Mouse (Mus musculus) lung, postnatal 4 days (tissue): ENCODE results near the gene Hspa1l.
"Not testable (repeated sequence)": the region's sequence is repeated elsewhere in the genome, so short reads cannot be mapped to it uniquely, and the experiment has no call there.

Source experiments
- DNase-seq, 2 experiments: peaks; one replicate each; pipeline ENCODE4 v3.0.0; 2021

Gene Hspa1l

DNA sequence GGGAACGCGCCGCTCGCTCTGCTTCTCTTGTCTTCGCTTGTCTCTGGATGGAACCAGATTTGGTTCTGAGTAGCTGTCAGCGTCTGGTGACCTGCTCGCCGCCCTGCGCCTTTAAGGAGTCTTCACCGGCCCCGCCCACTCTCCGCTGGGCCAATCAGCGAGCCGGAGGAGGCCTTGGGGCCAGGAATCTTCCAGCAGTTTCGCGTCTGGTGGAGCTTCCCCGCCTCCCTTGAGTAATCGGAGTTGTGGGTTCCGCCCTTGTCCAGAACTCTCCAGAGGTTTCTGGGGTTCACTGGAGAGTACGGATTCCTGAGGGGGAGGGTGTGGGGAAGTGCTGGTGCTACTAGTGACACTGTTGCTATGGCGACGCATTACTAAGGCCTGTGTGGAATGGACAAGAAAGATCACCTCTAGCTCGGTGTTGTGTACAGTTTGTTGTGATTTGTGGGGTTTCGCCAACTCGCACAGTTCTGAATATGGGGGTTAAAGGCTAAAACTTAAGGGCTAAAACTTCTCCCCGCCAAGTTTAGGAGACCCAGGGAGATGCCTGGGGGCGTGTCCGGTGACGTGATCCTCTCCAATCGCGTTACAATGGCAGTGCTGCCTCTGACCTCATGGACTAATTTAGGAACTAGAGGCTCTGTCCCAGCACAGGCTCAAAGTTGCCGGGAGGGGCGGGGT, at the start of gene Hspa1l, which contains the start of gene Hspa1a:
Gene Hspa1l (plus strand): TSS at position 635 of the 681 bp plus-strand sequence.
Gene Hspa1a (minus strand): TSS at position 88 of the 681 bp plus-strand sequence.
- peak; percentile 85 to 86 for DNase-seq

DNA sequence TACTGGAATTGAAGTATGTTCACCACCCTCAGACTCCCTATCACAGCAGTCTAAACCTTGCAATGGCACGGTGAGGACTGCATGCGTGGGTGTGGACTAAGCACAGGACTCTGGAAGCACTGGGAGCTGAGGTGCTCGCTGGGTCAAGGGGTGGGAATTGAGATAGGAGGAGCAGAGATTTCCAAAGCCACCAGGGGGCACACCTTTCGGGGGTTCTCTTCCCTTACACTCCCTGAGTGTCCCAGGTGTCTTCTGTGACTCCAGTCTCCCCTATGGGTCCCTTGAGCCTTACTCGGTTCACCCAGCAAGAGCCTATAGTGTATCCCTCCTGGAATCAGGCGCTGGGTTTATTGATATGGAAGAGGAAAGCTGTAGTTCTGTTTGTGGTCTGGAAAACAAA, 49.6 kb upstream of the Hspa1l start:
- no peak for DNase-seq

DNA sequence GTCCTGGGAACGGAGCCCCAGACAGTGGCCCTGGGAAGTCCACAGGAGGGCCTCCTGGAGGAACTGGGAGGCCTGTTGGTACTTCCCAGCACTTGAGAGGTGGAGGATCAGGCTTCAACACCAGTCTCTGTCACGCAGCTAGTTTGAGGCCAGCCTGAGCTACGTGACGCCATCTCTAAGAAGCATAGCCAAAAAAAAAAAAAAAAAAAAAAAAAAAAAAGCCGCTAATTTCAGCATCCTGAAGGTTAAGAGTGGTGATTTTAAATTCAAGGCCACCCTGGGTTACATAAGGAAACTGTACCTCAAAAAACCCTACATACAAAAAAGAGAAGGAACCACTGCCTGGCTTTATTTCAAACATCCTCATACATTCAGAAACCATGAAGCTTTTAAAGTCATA, 48.2 kb upstream of the Hspa1l start:
- no peak for DNase-seq

DNA sequence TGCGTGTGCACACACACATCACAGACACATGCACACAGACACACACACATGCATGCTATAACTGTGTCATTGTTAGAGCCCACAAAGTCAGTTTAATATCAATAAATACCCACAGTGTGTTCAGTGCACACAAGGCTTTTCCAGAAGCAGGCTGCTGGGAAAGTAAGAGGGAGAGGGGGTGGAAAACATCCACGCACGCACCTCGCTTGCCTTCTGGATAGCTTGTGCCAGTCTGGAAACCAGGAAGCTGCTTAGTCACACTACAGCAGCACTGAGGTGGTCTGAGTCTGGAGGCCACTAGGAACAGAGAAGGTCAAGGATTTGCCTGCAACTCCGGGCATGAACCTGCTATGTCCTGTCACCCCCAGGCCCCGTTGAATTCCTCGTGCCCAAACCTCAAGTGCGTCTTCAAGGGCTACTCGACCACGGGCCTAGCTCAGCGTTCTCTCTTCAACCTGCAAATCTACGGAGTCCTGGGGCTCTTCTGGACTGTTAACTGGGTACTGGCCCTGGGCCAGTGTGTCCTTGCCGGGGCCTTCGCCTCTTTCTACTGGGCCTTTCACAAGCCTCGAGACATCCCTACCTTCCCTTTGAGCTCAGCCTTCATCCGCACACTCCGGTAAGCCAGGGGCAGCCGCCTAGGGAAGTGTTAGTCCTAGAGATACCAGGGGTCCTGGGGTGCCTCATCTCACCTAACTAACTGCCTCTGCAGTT, 45.0 kb upstream of the Hspa1l start:
- DNase-seq = peak in 1 of 2 experiments; percentile 63

DNA sequence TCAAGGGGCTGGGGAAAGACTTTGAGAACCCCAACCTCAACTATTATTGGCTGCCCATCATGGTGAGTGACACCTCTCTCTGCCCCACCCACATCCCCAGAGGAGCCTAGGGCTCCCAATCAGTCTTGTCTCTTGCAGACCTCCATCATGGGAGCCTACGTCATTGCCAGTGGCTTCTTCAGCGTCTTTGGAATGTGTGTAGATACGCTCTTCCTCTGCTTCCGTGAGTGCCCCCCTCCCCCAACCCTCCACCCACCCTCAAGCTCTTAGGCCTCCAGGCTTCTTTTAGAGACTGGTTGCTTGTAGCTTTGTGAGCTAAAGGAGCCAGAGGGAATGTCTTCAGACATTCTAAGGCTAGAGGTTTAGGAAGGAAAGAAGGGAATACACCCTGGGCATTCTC, 43.7 kb upstream of the Hspa1l start:
- no peak for DNase-seq

DNA sequence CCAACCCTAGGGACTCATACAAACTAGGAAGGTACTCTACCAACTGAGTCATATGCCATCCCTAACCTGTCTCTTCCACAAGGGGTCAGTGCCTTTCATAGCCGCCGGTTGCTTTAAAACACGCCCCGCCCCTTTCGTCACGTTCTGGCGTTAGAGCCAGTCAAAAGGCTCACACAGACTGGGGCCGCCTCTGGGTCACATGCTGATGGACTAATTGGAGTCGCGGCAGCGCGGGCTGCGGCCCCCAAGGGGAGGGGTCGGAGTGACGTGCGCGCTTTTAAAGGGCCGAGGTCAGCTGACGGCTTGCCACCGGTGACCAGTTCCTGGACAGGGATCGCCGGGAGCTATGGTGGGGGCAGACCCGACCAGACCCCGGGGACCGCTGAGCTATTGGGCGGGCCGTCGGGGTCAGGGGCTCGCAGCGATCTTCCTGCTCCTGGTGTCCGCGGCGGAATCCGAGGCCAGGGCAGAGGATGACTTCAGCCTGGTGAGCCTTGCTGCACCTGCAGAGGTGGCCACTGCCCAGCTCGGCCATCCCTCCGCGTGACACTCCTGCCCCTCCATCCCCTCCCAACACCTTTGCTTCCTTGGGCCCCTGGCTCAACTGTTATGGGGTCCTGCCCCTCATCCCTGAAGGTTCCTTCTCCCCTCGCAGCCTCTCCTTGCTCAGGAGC, 41.3 kb upstream of the Hspa1l start, which contains the start of gene Neu1:
Gene Neu1 (plus strand): TSS at position 193 of the 674 bp plus-strand sequence.
- DNase-seq = peak; percentile 98 to 99

DNA sequence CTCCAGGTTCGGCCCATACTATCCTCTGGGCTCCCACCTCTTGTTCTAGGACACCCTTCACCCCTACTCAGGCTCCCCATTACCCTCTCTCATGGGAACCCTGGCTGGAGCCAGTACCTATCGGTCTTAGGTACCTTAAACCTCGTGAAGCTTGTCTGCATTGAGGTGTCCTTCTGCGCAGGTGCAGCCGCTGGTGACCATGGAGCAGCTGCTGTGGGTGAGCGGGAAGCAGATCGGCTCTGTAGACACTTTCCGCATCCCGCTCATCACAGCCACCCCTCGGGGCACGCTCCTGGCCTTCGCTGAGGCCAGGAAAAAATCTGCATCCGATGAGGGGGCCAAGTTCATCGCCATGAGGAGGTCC, 40.8 kb upstream of the Hspa1l start:
- DNase-seq = peak; percentile 30 to 35

DNA sequence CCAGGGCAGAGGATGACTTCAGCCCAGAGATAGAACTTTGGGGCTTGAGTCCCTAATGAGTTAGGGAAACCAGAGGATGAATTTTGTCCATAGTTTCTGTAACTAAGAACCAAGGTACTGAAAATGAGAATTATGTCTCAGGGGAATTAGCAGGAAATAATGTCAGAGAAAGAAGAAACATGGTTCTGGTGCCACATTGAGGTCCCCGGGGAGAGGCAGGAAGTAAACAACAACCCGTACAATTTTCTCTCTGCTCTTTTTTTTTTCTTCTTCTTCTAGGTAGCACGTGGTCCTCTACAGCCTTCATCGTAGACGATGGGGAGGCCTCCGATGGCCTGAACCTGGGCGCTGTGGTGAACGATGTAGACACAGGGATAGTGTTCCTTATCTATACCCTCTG, 40.2 kb upstream of the Hspa1l start:
- no peak for DNase-seq

DNA sequence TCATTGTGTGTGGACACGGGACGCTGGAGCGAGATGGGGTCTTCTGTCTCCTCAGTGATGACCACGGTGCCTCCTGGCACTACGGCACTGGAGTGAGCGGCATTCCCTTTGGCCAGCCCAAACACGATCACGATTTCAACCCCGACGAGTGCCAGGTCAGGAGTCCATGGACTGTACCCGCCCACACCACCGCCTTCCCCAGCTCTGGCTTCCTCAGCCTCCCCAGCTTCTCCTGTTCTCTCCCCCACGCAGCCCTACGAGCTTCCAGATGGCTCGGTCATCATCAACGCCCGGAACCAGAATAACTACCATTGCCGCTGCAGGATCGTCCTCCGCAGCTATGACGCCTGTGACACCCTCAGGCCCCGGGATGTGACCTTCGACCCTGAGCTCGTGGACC, 38.5 kb upstream of the Hspa1l start:
- no peak for DNase-seq

DNA sequence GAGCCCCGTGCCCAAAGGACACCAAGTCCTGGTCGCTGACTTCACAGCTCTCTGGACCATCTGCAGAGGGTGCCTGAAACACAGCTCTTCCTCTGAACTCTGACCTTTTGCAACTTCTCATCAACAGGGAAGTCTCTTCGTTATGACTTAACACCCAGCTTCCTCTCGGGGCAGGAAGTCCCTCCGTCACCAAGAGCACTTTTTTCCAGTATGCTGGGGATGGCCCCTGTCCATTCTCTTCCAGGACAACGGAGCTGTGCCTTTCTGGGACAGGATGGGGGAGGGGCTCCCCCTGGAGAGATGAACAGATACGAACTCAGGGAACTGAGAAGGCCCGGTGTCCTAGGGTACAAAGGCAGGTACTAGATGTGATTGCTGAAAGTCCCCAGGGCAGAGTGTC, 37.7 kb upstream of the Hspa1l start:
- peak; percentile 52 to 57 for DNase-seq

DNA sequence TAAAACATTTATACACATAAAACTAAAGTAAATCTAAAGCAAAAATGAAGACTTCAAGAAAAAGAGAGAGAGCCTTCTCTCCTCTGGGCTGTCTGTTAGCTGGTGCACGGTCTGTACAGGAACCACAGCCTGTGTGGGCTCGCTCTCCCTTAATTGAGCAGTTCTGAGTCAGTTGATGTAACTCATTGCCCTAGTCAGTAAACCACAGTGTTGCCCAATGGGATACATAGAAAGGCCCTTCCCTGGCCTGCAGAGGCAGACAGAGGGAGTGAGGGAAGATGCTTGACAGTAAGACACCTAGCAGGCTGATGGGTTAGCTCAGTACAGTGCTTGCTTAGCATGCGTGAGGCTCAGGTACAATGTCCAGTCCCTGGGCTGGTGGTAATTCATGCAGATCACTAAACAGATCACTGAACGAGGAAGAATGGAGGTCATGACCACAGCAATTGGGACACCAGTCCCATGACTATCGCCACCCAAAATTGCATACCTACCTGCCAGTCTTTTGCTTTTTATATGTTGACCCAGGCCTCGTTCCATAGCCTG, 34.5 kb upstream of the Hspa1l start:
- DNase-seq = no peak

DNA sequence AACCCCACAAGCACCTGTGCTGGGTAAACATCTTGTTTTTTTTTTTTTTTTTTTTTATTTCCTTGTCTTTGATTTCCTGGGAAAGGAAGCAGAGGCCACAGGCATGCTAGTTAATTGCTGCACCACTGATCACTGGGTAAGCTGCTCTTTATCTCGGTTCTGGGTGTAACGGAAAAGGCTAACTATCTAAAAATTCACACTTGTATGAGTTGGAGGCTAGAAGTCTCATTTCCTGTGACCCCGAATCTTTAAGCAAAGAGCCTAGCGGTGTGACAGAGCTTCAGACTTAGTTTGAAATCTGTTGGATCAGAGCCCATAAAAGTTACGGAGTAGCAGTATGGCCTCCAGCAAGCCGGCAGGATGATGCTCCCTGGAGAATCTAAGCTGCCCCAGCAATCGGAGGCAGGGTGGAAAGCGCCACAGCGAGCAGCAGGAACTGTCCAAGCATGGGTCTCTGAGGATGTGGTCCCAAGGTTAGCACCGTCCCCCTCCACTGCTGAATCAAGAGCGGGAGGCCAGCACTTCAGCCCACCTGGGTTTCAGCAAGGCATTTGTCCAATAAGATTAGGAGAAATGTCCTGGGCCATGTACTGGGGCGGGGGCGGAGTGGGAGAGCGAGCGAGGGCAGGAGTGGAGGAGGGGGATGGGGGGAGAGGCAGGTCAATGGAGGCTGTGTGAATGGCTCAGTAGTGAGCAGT, 31.0 kb upstream of the Hspa1l start:
- DNase-seq = no peak

DNA sequence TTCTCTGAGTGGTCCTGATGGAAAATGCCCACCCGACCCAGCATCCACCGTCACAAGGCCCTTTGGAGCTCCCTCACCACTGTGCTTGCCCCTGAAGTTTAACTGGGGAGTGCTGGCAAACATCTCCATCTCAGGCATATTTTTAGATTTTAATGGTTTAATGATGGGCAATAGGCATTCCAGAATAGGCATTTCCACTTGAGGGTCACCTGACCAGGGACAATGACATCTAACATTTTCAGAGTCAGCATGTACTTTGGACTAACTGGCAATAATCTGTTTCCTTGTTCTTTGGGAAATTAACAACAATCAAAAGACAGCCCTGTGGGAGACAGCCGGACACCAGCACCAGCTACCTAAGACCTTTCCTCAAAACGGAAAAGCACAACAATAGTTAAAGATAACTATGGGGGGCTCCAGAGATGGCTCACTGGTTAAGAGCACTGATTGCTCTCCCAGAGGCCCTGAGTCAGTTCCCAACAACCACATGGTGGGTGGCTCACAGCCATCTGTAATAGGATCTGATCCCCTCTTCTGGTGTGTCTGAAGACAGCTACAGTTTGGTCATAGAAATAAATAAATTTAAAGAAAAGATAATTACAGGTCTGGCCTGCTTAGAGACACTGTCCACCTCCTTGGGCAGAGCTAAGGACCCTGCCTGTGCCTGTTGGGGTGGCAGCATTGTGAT, 29.2 kb upstream of the Hspa1l start:
- DNase-seq = no peak

DNA sequence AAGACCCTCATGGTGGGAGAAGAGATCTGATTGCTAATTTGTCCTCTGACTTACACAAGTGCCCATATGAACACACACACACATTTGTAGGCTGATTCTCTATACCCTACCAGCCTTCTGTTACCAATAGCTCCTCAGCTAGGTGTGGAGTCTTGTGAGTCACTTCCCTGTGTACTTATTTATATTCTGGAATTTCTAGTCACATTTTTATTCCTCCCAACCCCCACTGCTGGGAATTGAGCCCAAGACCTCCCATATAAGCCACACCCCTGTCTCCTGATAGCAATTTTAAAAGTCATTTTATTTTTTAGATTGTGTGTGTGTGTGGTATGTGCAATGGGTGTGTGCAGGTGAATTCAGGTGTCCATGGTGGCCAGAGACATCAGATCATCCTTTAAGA, 28.1 kb upstream of the Hspa1l start:
- no peak for DNase-seq

DNA sequence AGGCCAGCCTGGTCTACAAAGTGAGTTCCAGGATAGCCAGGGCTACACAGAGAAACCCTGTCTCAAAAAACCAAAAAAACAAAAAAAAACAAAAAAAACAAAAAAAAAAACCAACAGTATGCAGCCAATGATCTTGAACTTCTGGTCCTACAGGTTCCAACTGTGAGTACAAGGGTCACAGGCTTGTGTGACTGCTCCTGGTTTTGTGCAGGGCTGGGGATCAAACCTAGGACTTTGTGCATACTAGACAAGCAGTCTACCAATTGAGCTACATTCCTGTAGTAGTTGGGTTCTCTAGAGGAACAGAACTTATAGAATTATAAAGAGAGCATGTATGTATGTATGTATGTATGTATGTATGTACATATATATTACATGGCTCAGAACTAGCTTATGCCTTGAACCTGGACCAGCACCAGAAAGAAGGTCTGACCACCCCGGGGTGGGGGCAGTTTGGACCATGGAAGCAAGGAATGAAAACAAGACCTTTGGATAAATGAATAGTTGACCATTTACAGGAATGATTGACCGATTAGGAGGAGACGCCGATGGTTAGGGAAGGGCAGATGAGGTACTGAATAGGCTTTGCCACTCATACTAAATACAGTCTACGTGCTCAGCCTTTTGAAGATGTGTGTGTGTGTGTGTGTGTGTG, 25.9 kb upstream of the Hspa1l start:
- no peak for DNase-seq

DNA sequence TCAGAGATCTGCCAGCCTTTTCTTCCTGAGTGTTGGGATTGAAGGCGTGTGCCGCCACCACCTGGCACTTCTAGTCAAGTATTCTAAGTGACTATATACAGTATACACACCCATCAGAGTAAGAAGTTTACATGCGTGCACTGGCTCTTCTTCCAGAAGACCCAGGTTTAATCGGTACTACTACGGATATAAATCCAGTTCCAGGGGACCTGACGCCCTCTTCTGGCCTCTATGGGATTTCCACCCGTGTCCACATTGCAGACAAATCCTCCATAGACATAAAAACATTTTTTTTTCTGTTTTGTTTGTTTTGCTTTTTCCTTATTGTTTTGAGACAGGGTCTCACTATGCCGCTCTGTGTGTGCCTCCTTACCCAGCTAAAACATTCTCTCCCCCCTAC, 24.9 kb upstream of the Hspa1l start:
- DNase-seq = peak in 1 of 2 experiments; percentile 37

DNA sequence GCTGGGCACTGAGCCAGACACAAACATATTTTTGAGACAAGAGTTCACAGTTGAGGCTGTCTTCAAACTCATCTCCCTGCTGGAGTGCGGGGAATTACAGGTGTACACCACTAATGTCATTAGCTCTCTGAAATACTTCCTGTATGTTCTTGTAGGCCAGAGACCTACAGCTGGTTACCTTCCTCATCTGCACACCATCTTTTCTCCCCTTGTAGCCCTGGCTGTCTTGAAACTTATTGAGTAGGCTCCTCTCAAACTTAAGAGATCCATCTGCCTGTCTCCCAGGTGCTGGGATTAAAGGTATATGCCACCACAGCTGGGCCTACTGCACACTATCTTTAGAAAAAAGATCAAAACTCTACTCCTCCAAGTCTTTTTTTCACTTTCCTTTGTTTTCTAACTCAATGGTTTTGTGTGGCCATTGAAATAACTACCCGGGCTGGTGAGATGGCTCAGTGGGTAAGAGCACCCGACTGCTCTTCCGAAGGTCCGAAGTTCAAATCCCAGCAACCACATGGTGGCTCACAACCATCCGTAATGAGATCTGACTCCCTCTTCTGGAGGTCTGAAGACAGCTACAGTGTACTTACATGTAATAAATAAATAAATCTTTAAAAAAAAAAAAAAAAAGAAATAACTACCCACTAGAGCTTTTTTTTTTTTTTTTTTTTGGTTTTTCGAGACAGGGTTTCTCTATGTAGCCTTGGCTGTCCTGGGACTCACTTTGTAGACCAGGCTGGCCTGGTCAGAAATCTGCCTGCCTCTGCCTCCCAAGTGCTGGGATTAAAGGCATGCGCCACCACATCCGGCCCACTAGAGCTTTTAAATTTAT, 23.6 kb upstream of the Hspa1l start:
- not testable (repeated sequence) for DNase-seq

DNA sequence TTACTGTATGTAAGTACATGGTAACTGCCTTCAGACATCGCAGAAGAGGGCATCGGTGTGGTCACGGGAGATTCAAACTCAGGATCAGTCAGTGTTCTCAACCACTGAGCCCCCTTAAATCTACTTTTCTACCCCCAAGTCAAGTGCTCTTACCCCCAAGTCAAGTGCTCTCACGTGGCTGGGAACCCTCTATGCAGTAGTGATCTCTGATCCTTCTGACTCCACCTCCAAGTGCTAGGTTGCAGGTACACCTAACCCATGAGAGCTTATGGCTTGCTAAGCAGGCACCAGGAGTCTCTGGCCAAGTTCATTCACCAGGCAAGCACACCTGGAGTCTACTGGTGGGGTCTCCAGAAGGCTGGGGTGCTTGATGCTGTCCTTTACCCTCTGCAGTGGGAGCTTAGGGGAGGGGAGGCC, 22.9 kb upstream of the Hspa1l start:
- no peak for DNase-seq

DNA sequence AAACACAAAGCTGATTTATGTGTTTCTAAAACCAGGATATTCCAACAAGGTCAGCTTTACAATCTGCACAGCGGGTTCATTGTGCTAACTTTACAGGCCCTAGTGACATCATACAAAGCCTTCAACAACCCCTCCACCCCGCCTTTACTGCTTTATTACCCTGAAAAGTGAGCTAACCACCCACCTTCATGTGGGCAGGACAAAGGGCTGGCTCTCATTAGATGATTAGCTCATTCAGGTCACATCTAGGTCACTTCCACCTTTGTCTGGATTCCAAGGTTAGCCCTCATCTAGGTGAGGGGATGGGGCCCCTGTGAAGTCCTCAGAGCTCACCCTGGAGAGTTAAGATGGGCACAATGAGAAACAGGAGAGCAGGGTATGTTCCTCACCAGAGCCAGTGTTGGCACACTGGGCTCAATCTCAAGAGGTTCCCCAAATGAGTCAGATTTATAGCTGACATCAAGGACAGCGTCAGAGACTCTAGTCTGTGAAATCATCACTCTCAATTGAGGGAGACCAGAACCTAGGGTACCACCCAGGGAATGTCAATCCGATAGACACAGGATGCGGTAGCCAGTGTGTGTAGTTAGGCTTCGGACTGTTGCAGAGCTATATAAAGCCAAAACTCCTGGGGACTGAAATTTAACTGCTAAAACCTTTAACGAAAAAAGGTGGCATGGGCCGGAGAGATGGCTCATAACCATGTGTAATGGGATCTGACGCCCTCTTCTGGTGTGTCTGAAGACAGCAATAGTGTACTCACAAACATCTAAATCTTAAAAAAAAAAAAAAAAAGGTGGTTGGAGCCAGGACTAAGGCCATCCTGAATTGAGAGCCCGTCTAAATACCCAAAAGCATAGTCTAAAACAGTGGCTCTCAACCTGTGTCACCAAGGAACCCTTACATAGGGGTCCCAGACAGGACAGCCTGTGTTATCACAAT, 21.7 kb upstream of the Hspa1l start:
- no peak for DNase-seq
